Mouse (Mus musculus) B cell, adult 67 days (primary cell): Measurements from ENCODE around the gene Vmn2r37. TPM values are rescaled to one million over a fixed set of nuclear protein-coding genes. Genes with fewer than 3 reads are reported as not detected.

Experiments
- total RNA-seq, 2 experiments: library from RNA; stranded (reverse); gene quantifications; 4 replicates each; pipeline ENCODE4 v1.2.4; 2023

Gene Vmn2r37
- total RNA-seq: not detected

GRCm38 (mm10) chr7:9223553-9223952 is at the start of gene Vmn2r37:
Gene Vmn2r37, minus strand, starts transcription at chr7:9223653.

Other genes starting within 250 kb of the Vmn2r37 start
- not detected for gene Vmn2r39, start 192.9 kb downstream of the Vmn2r37 start, total RNA-seq
- not detected for gene Vmn2r38, start 125.8 kb downstream of the Vmn2r37 start, total RNA-seq